Mouse (Mus musculus) liver, adult 2 months (tissue): ENCODE results near the gene Il12b.

Experiments used
- CTCF ChIP-seq: fragments of 200-500 bp; IDR thresholded peaks from 2 replicates; pipeline ENCODE4 v1.5.1; 2011; ENCODE audit warnings: low read depth, low read length, control low read depth
- POLR2A ChIP-seq: fragments of 200-500 bp; IDR thresholded peaks from 2 replicates; pipeline ENCODE4 v1.6.1; 2011; ENCODE audit warnings: low read length, control low read depth; ENCODE audit not compliant: insufficient read depth; ENCODE audit errors: extremely low read depth

DNA sequence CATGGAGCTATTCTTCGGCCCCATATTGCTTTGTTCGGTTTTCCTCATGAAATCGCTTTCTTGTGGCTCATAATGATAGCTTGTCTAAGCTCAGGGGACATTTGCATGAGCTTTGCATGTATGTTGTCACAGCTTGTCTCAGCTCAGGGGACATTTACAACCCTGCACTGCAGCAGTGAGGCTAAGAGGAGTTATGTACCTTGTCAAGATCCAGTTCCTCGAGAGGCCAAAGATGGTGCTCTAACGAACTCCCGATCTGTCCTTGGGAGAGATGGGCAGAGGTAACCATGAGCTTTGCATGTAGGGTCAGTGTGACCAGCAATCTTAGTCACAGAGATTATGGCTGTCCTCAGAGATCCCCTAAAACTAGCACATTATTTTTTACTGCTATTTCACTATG is 1.5 kb upstream of the Il12b start:
- no peak for TF ChIP-seq POLR2A
- TF ChIP-seq CTCF, result no peak
